Mouse (Mus musculus): ENCODE data around the gene Brca1. TPM values are rescaled to one million over a fixed set of nuclear protein-coding genes. Genes with fewer than 3 reads are reported as not detected.
A peak's percentile ranks its signal among the peaks of the same experiment; 100 is the strongest.
"Not testable (repeated sequence)": the region's sequence is repeated elsewhere in the genome, so short reads cannot be mapped to it uniquely, and the experiment has no call there.

Brca1 gene
- polyA plus RNA-seq, 1 experiment from 2014 or later: 23.7 TPM

GRCm38 (mm10) chr11:101477194-101477551, 74.6 kb downstream of the Brca1 start:
- Histone ChIP-seq H3K4me1 (peaks cover 43% of the 10 kb centered on the region), H3K36me3 (replicated peaks) (no peaks in the 10 kb centered on the region), H3K27me3 (replicated peaks; ENCODE audit: low read depth, poor library complexity, severe bottlenecking) (no peaks in the 10 kb centered on the region), H3K4me3 (no peak overlapping the region), H3K9me3 (no peaks in the 10 kb centered on the region), H3K27ac (replicated peaks) (peak overlapping the region; percentile 42; the same call in 1 of the 2 replicates)
- DNase-seq (ENCODE audit: low spot score): no peak
- WGBS: 35% methylated on average over 4 of the region's 4 CpGs

GRCm38 (mm10) chr11:101476361-101476760, 75.4 kb downstream of the Brca1 start:
- H3K27ac ChIP-seq (replicated peaks); DNase-seq (ENCODE audit: low spot score); H3K4me3 ChIP-seq; H3K9me3 ChIP-seq; H3K27me3 ChIP-seq (replicated peaks; ENCODE audit: low read depth, poor library complexity, severe bottlenecking); H3K36me3 ChIP-seq (replicated peaks): not testable (repeated sequence)
- H3K4me1 ChIP-seq: peaks cover 51% of the 10 kb centered on the region
- WGBS: 88% methylated on average over 4 of the region's 4 CpGs

DNA sequence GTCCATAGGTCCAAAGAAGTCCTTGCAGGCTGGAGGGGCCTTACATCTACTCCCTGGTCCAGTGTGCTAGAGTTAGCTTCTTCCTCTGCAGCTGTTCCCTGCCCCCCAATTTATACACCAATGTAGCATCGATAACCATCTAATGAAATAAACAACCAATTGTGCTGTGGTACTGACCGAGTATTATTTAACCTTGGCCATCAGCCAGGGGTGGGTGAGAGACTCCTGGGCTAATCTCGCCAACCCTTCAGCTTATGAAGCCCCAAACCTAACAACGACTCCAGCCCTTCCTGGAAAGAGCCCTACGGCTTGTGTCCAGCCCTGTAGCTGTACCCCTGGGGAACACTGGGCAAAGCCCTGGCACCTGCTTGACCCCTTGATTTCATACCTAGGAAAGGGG, 77.5 kb downstream of the Brca1 start:
- no peak overlapping the region for H3K4me3 ChIP-seq
- peaks cover 20% of the 10 kb centered on the region for H3K27me3 ChIP-seq (replicated peaks; ENCODE audit: low read depth, poor library complexity, severe bottlenecking)
- no peaks in the 10 kb centered on the region for H3K9me3 ChIP-seq
- peaks cover 7% of the 10 kb centered on the region; the same call in 1 of the 2 replicates for H3K36me3 ChIP-seq (replicated peaks)
- H3K4me1 ChIP-seq: peaks cover 45% of the 10 kb centered on the region
- 84% methylated on average over 5 of the region's 5 CpGs for WGBS
- no peak for DNase-seq (ENCODE audit: low spot score)
- no peak overlapping the region for H3K27ac ChIP-seq (replicated peaks)

DNA sequence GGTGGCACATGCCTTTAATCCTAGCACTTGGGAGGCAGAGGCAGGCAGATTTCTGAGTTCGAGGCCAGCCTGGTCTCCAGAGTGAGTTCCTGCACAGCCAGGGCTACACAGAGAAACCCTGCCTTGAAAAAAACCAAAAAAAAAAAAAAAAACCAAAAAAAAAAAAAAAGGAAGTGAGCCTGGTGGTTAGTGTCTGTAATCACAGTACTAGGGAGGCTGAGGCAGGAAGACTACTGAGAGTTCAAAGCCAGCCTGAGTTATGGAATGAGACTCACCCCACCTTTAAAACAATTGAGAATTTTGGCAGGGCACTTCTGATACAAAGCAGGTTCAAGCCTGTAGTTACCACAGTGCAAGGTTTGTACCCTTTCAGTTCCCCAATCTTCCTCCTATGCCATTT, 78.1 kb downstream of the Brca1 start:
- Histone ChIP-seq H3K4me1 (peaks cover 44% of the 10 kb centered on the region), H3K27me3 (replicated peaks; ENCODE audit: low read depth, poor library complexity, severe bottlenecking) (peaks cover 25% of the 10 kb centered on the region)
- H3K36me3 ChIP-seq (replicated peaks); H3K27ac ChIP-seq (replicated peaks); DNase-seq (ENCODE audit: low spot score); H3K4me3 ChIP-seq; H3K9me3 ChIP-seq: not testable (repeated sequence)
- WGBS: 70% methylated on average over 1 of the region's 1 CpGs

- peaks cover 51% of the 10 kb centered on the region for H3K4me1 ChIP-seq
- DNase-seq (ENCODE audit: low spot score): no peak
- H3K9me3 ChIP-seq: no peaks in the 10 kb centered on the region
- H3K27me3 ChIP-seq (replicated peaks; ENCODE audit: low read depth, poor library complexity, severe bottlenecking): peaks cover 32% of the 10 kb centered on the region
- peaks cover 7% of the 10 kb centered on the region; the same call in 1 of the 2 replicates for H3K36me3 ChIP-seq (replicated peaks)
- H3K27ac ChIP-seq (replicated peaks): no peak overlapping the region
- WGBS: 47% methylated on average over 7 of the region's 7 CpGs
- H3K4me3 ChIP-seq: no peak overlapping the region
Observed at GRCm38 (mm10) chr11:101472336-101472735, 79.4 kb downstream of the Brca1 start.

- no peak overlapping the region for H3K27ac ChIP-seq (replicated peaks)
- peaks cover 48% of the 10 kb centered on the region for H3K4me1 ChIP-seq
- no peak overlapping the region for H3K4me3 ChIP-seq
- DNase-seq (ENCODE audit: low spot score): no peak
- peaks cover 7% of the 10 kb centered on the region; the same call in 1 of the 2 replicates for H3K36me3 ChIP-seq (replicated peaks)
- H3K27me3 ChIP-seq (replicated peaks; ENCODE audit: low read depth, poor library complexity, severe bottlenecking): peaks cover 36% of the 10 kb centered on the region
- WGBS: 53% methylated on average over 3 of the region's 3 CpGs
- H3K9me3 ChIP-seq: no peaks in the 10 kb centered on the region
Observed at GRCm38 (mm10) chr11:101471926-101472325, 79.8 kb downstream of the Brca1 start.

DNA sequence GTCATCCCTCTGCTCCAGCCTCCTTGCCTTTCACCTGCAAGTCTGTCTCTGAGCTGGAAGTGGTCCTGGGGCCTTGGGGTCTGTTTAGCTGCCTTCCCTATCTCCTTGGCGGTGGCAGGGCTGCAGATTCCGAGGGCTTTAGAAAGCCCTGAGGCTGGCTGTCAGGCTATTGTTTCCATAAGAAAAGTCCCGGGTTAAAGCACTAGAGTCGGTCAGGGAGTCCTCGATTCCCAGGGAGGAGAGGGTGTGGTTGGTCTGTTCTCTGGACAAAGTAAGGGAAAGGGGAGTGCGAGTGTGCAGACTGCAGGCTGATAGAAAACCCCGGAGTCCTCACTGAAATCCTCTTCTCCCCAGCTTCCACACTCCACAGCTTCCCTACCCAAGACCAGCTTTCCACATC, 81.5 kb downstream of the Brca1 start:
- Histone ChIP-seq H3K36me3 (replicated peaks) (peaks cover 7% of the 10 kb centered on the region; the same call in 1 of the 2 replicates), H3K4me1 (peaks cover 64% of the 10 kb centered on the region), H3K27me3 (replicated peaks; ENCODE audit: low read depth, poor library complexity, severe bottlenecking) (peaks cover 42% of the 10 kb centered on the region), H3K4me3 (peak overlapping the region; percentile 32; the same call in 1 of the 2 replicates), H3K9me3 (no peaks in the 10 kb centered on the region), H3K27ac (replicated peaks) (peak overlapping the region; percentile 11)
- DNase-seq (ENCODE audit: low spot score): no peak
- 23% methylated on average over 7 of the region's 7 CpGs for WGBS

GRCm38 (mm10) chr11:101469155-101469554, 82.6 kb downstream of the Brca1 start:
- H3K4me1 ChIP-seq: peaks cover 75% of the 10 kb centered on the region
- H3K27ac ChIP-seq (replicated peaks): no peak overlapping the region
- H3K4me3 ChIP-seq: peak overlapping the region; percentile 90
- peaks cover 42% of the 10 kb centered on the region for H3K27me3 ChIP-seq (replicated peaks; ENCODE audit: low read depth, poor library complexity, severe bottlenecking)
- DNase-seq (ENCODE audit: low spot score): no peak
- H3K9me3 ChIP-seq: no peaks in the 10 kb centered on the region
- 71% methylated on average over 4 of the region's 4 CpGs for WGBS
- H3K36me3 ChIP-seq (replicated peaks): peaks cover 7% of the 10 kb centered on the region; the same call in 1 of the 2 replicates

DNA sequence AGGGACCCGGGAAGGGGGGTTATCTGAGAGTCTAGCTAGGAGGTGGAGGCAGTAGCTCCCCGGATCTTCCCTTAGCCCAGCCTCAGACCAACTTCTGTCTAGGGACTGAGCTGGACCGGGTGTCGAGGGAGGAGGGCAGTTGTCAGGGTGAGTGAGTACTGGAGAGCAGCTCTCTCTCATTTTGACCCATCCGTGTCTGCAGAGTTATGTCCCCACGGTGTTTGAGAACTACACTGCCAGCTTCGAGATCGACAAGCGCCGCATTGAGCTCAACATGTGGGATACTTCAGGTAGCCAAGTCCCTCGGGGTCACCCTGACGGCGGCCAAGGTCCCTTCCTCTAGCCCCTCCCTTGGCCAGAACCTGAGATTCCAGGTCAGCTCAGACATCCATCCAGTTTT, 83.0 kb downstream of the Brca1 start:
- Histone ChIP-seq H3K36me3 (replicated peaks) (peaks cover 7% of the 10 kb centered on the region; the same call in 1 of the 2 replicates), H3K9me3 (no peaks in the 10 kb centered on the region), H3K27me3 (replicated peaks; ENCODE audit: low read depth, poor library complexity, severe bottlenecking) (peaks cover 42% of the 10 kb centered on the region), H3K27ac (replicated peaks) (peak overlapping the region; percentile 88), H3K4me3 (peak overlapping the region; percentile 90), H3K4me1 (peaks cover 79% of the 10 kb centered on the region)
- 3% methylated on average over 13 of the region's 13 CpGs for WGBS
- DNase-seq (ENCODE audit: low spot score): no peak

DNA sequence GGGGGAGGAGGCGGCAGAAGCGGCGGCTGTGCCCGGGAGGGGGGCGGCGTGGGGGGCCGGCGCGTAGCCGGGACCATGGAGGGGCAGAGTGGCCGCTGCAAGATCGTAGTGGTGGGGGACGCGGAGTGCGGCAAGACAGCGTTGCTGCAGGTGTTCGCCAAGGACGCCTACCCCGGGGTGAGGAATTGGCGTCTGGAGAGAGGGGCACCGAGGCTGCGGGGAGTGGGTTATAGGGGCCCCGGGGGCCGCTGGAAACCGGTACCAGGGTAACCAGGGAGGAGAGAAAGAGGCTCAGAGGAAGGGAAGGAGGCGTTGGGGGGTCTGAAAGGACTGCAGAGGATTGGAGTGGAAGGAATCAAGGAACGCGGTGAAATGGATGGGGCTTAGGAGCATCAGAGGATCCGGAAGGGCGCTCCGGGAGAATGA, 83.5 kb downstream of the Brca1 start:
- peaks cover 83% of the 10 kb centered on the region for H3K4me1 ChIP-seq
- peak overlapping the region; percentile 90 for H3K4me3 ChIP-seq
- DNase-seq (ENCODE audit: low spot score): no peak
- 0% methylated on average over 31 of the region's 31 CpGs for WGBS
- H3K27me3 ChIP-seq (replicated peaks; ENCODE audit: low read depth, poor library complexity, severe bottlenecking): peaks cover 42% of the 10 kb centered on the region
- H3K9me3 ChIP-seq: no peaks in the 10 kb centered on the region
- H3K36me3 ChIP-seq (replicated peaks): peaks cover 7% of the 10 kb centered on the region; the same call in 1 of the 2 replicates
- H3K27ac ChIP-seq (replicated peaks): peak overlapping the region; percentile 88

GRCm38 (mm10) chr11:101467477-101468262, 84.1 kb downstream of the Brca1 start:
- Histone ChIP-seq H3K4me3 (peak overlapping the region; percentile 90), H3K36me3 (replicated peaks) (peaks cover 7% of the 10 kb centered on the region; the same call in 1 of the 2 replicates), H3K27me3 (replicated peaks; ENCODE audit: low read depth, poor library complexity, severe bottlenecking) (peaks cover 42% of the 10 kb centered on the region), H3K27ac (replicated peaks) (peak overlapping the region; percentile 88), H3K4me1 (peaks cover 86% of the 10 kb centered on the region), H3K9me3 (no peaks in the 10 kb centered on the region)
- DNase-seq (ENCODE audit: low spot score): peak; percentile 89
- under 1% methylated on average over 54 of the region's 54 CpGs for WGBS

DNA sequence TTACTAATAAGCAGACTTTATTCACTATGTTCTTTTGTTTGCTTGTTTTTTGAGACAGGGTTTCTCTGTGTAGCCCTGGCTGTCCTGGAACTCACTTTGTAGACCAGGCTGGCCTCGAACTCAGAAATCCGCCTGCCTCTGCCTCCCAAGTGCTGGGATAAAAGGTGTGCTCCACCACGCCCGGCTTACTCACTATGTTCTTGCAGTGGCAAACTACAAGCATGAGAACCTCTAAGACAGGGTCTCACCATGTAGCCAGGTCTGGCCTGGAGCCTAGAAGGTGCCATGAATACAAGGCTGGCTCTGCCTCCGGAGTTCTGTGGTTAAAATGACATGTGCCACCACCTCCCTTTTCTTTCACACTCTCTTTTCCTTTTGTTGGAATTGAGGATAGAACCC, 85.2 kb downstream of the Brca1 start:
- not testable (repeated sequence) for DNase-seq (ENCODE audit: low spot score); H3K9me3 ChIP-seq; H3K27ac ChIP-seq (replicated peaks)
- 60% methylated on average over 5 of the region's 5 CpGs for WGBS
- Histone ChIP-seq H3K4me3 (peak overlapping the region; percentile 83), H3K36me3 (replicated peaks) (peaks cover 15% of the 10 kb centered on the region), H3K4me1 (peaks cover 86% of the 10 kb centered on the region), H3K27me3 (replicated peaks; ENCODE audit: low read depth, poor library complexity, severe bottlenecking) (peaks cover 39% of the 10 kb centered on the region)

All from embryonic facial prominence, embryonic 10.5 days (tissue).